Mouse (Mus musculus) frontal cortex, postnatal 14 days (tissue): ENCODE measurements around the gene Cib3.
A peak's percentile ranks its signal among the peaks of the same experiment; 100 is the strongest.

Source experiments
- DNase-seq, 2 experiments: peaks; one replicate each; pipeline ENCODE4 v3.0.0; 2022; ENCODE audit warnings: low spot score in 2 of 2

Gene Cib3

DNA sequence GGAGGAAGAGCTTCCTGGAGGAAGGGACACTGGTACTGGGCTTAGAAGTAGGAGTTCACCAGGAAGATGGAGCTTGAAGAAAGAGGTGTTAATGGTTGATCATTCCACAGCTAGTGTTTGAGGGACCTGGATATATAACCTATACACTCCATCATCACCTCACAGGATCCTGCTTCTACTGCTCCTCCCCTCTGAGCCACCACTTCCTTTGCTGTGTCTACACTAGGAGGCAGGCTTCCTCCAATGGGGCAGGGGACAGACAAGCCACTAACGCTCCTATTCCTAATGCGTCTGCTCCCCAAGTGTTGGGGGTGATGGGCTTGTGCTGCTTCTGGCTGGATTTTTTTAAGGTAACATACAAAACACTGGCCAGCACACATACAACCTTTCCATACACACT lies 1.9 kb downstream of the Cib3 start:
- no peak for DNase-seq

DNA sequence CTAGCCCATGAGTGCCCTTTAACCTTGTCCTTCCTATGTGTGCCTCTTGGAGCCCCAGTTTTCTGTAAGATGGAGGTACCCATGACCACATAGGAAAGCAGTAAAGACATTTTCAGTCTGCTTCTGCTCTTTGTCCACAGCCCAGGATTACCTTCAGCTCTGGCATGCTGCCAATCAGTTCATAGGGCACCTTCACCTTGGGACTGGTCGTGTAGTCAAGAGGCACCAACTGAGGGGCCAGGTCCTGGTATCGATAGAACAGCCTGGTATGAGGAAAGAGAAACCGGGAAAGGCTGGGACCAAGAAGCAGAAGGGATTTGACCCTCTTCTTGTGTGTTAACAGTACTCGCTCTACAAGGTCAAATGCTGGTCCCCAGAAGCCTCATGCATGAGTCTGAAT lies 2.4 kb downstream of the Cib3 start:
- no peak for DNase-seq

DNA sequence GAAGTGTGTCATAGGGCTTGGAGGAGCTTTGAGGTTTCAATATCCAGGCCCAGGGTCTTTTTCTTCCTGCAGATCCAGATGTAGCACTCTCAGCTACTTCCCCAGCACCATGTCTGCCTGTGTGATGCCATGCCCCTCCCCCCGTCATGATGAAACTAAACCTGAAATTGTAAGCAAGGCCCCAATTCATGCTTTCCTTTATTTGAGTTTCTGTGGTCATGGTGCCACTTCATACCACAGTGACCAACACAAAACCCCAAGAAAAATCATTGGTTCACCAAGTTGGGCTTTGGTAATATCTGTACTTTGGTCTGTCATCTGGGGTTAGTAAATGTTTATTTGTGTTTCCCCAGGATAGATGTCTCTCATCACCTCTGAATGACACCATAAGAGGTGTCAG lies 4.1 kb downstream of the Cib3 start:
- no peak for DNase-seq

DNA sequence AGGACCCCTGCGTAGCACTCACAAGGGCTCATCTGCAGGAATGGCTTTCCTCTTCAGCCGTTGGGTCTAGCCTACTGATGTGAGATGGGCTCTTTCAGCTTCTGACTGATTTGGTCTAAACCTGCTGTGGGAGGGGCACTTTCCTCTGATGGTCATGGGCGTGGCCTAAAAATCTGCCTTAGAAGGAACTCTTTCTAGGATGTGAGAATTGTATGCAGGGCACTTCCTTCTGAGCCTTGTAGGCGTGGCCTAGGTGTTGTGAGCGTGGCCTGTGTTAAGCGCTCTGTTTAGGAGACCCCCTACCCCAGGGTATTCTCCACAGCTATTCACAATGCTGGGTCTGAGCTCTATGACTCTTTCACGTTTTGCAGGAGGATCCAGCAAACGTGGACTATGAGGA lies 14.6 kb downstream of the Cib3 start:
- DNase-seq: no peak

DNA sequence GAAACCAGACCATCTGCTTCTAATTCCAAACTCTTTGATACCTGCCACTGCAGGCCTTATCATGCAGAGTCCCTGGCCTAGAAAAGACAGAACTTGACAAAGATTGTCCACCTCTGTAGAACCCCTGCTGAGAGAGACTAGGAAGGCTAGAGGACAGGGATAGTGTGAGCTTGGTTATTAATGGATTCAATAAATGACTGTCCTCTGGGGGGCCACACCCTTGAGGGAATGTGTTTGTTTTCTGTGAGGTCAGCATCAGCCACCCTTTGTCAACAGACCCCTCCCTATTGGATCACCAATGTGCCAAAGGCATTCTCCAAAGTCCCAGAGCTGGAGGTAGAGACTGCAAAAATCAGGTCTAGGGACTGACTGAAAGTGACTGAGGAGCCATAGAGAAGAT lies 20.6 kb downstream of the Cib3 start:
- no peak for DNase-seq

DNA sequence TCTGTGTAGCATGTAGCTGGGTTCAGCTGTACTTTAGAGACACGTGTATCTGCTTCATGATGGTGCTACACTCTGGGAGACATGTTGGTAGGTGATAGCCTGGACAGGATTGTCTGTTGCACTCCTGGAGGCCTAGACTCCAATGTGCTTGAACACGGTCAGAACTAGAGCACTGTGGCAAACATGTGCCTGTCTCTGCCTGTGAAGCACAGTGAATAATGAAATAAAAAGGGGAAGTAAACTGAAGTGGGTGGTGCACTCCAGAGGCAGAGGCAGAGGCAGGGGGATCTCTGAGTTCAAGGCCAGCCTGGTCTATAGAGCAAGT lies 22.5 kb downstream of the Cib3 start:
- no peak for DNase-seq

DNA sequence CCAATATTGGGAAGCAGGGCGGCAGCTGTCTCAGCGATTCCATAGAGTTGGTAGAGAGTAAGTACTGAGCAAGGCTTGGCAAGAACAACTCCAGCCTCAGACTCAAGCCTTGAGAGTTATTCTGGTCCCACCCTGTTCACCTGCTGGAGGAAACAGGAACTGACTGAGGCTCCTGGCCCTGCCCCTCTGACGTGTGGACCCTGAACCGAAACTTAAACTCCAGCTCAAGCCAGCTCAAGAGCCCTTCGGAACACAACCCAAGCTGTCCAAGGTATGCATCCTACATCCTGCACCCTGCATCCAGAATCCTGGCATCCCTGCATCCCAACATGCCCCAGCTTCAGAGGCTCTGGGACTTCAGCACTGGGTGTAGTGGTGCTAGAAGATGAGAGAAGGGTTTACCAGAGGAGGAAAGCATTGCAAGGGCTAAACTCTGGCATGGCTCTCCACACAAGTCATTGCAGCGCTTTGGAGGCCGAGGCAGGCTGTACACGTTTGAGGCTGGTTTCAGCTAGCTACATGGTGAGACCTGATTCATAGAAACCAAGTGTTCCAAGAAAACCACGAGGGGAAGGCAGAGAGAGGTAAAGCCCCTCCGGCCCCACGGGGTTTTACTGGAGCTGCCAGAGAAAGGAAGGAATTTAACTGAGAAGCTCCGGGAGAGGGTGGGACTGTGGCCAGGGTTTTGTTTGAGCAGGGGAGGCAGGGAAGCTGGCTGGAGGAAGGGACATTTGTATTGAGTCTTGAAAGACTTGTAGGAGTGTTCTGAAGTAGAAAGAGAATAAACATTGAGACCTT lies 23.0 kb downstream of the Cib3 start, which contains the start of gene Hsh2d:
Hsh2d (plus strand) TSS at position 222 of the 798 bp plus-strand sequence.
- no peak for DNase-seq

DNA sequence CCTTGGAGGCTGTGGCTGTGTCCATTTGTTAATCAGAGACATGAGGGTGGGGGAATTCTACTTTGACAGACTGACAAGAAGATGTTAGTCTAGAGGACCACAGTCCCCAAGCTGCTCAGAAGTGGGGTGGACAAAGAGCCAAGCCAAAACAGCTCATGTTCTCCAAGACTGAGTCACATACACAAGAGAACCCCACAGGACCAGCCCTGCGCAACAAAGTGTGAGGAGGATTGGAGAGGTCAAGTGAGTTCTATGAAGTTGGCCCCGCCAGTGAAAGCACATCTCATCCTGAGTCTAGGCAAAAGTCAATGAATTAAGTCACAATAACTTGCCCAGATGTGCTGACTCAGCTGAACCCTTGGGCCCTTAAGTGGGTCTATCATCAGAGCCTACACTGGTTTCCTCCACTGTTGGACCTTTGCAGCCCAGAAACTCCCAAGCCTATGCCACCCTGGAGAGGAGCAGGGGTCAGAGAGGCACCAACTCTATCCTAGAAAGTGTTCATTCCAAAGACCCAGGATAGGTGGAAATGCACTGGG lies 24.8 kb downstream of the Cib3 start:
- no peak for DNase-seq

DNA sequence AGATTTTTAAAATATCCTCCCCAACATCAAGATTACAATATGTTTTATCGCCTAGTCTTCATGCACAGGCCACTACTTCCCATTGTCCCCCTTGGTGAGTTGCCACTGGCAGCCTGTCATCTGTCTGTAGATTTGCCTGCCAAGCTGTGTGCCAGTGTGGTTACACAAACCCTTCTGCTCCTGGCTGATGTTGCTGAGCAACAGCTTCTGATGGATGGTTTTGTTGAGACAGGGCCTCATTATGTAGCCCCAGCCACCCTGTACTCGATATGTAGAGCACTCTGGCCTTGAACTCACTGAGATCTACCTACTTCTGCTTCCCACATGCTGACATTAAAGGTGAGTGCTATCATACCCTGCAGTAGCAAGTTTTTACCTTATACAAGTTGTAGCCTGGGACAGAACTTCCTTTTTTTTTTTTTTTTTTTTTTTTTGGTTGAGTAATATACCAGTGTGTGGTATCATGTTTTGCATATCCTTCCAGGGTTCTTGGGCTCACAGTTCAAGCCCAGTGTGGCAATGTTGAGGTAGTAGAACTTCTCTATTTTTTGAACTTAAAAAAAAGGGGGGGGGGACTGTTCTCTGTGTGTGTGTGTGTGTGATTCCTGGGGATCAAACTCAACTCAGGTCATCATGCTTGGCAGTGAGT lies 29.0 kb downstream of the Cib3 start:
- no peak for DNase-seq

DNA sequence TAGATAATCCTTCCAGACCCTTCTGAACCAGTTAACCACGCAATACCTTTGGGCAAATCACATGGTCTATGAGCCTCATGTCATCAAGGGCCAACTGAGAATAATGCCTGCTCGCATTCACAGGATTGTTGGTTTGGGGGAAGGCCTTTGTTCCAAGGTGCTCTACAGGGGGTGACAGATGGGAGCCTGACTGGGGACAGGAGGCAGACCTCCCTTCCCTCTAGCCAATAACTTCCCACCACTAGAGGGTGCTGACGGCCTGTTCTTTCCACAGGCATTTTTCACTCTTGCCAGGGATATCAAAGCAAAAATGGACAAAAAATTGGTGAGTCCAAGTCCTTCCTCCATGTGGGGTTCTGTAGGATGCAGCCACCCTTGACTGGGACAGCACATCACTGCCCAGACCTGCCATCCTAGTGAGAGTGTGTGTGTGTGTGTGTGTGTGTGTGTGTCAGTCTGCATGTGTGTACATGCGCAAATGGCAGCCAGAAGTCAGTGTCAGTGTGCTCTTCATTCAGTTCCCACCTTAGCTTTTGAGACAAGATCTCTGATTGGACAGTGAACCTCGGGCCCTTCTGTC lies 35.2 kb downstream of the Cib3 start:
- peak in 1 of 2 experiments; percentile 60 for DNase-seq

DNA sequence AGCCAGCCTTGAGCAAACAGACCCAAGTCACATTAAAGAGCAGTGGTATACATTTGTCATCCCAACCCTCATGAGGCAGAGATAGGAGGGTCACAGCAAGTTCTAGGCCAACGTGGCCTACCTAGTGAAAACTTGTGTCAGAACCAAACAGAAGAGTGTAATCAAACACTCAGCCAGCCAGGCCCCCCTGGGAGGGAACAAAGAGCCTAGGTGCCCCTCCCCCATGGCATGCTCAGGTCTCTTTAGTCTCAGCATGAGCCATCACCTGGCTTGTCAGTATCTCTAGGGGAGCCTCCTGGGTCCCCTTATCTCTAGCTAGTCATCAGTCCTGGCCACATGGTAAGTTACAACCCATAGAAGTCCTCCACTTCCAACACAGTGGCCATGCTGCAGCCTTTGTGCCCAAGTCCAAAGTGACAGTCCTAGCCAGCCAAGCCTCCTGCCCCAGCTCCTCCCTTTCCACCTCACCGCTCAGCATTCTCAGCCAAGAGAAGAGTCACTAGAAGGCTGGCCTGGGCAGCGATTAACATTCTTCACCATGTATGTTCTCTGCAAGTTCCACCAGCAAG lies 42.9 kb downstream of the Cib3 start:
- DNase-seq: no peak

DNA sequence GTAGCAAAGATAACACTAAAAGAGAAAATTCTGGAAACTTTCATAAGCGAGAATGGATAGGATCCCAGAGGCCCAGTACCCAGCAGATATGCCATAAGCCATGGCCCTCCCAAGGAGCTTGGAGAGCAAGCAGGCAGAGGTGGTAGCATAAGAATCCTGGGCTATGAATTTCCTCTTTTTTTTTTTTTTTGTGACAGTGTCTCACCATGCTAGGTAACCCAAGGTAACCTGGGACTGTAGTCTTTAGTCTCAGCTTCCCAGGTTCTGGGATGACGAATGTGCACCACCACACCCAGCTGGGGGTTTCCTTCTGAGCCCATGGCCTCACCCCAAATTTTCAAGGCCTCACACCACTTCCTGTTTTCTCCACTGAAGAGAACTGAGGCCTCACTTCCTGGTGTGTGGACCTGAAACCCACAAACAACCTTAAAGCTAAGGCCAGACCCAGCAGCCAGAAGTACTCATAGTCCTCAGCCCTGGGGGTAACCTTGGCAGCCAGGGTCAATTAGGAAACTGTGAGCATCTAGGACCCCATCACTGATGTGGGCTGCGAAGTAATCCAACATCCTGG lies 43.5 kb downstream of the Cib3 start:
- DNase-seq: no peak

DNA sequence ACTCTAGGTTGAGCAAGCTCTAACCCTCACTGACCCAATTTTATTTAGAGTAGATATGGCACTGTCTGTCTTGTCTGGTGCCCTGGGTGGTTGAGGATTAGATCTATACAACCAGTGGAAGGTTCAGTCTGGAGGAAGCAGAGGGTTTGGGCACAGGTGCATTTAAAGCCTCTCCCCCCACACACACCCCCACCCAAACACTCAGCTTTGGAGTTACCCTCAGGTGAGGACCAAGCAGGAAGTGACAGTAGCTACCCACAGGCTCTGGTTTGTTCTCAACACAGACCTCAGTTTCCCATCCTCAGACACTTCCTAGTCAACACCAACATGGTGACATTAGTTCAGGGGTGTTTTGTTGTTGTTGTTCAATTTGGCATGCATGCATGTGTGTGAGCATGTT lies 49.8 kb downstream of the Cib3 start:
- no peak for DNase-seq

DNA sequence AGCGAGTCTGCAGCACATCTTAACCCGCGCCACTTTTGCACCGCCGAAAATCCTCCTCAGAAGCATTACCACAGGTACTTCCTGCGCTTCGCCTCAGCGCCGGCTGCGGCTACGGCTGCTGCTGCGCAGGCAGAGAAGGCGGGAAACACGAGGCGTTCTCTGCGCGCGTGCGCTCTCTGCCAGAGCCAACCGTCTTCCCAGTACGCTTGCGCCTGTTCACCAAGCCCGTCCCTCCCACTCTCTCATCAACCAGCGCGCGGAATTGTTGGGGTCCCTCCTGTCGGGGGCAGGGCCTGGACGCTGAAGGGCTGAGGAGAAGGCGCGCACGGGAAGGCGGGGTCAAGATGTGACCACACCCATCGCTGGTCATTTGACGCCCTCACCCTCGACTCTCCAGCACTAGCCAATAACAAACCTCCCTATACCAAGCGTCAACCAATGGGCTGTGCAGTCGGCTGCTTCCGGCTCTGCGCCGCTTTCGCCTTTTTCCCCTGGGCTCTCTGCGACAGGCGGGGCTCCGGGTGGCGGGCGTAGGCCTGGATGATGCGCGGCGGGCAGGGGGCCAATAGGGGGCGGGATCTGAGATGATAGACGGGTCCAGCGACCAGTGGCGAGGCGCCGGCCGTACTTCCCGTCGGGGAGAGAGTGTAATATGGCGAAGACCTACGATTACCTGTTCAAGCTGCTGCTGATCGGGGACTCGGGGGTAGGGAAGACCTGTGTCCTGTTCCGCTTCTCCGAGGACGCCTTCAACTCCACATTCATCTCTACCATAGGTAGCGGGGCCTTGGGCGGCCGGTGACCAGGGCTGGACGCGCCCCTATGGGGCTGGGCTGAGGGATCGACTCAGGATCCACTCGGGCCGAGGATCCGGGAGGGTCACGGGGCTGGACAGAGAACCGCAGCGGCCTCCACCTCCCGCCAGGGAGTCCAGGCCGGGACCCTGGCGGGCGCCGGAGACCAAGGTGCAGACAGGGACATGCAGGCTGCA lies 51.6 kb downstream of the Cib3 start, which contains the start of gene Rab8a:
Rab8a (plus strand) TSS at position 494 of the 991 bp plus-strand sequence.
- peak; percentile 100 for DNase-seq

DNA sequence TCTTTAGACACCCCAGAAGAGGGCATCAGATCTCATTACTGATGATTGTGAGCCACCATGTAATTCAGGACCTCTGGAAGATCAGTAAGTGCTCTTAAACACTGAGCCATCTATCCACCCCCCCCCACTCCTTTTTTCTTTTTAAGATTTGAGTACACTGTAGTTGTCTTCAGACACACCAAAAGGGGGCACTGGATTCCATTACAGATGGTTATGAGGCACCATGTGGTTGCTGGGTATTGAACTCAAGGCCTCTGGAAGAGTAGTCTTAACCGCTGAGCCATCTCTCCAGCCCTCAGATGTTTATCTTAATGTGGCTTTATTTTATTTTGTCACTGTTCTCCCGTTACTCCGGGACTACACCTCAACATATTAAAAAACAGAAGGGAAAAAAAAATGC lies 52.6 kb downstream of the Cib3 start:
- DNase-seq: no peak

DNA sequence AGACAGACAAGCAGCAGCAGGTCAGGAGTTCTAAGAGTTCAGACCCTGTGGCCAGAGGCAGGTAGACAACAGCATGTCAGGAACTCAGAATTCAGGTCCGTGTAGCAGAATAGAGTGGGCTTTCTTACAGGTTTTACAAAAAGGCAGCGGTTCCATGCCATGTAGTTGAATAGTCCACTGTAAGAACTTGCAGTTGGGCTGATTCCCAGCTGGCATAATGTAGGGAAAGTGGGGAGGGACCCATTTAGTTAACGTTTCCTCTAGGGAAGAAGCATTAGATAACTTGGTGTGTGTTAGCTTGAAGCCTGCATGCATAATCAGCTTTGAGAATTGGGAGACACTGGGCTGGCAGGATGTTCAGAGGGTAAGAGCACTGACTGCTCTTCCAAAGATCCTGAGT lies 53.9 kb downstream of the Cib3 start:
- DNase-seq: no peak

DNA sequence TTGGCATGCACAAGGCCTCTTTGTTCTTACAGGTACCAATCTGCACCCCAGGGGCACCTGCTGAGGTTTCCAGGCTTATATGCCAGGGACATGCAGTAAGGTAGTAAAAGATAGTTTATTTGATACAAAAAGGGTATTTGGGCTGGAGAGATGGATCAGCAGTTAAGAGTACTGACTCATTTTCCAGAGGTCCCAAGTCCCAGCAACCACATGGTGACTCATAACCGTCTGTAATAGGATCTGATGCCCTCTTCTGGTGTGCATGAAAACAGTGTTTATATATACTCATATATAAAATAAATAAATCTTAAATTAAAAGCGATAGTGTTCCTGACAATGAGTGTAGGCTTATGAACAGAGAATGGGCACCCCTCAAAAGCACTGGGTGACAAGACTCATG lies 54.5 kb downstream of the Cib3 start:
- no peak for DNase-seq
